Mouse (Mus musculus) small intestine, adult 2 months (tissue): ENCODE measurements at regions not wholly inside any gene's neighbourhood (a gene's known extent, or its start where the extent isn't known, plus 50 kb on each side); places are given as distances from the start of the nearest gene placed in this dataset.

ENCODE experiments used
- CTCF ChIP-seq: fragments of 200-500 bp; IDR thresholded peaks from 2 replicates; pipeline ENCODE4 v1.5.1; 2012; ENCODE audit warnings: low read depth, mild to moderate bottlenecking, control low read depth, inconsistent platforms, low read length, moderate library complexity, mixed read lengths; ENCODE audit not compliant: insufficient replicate concordance, insufficient read length; ENCODE audit errors: extremely low read depth
- POLR2A ChIP-seq: fragments of 200-500 bp; IDR thresholded peaks from 2 replicates; pipeline ENCODE4 v1.6.1; 2012; ENCODE audit warnings: low read depth, mild to moderate bottlenecking, control low read depth, inconsistent platforms, low read length, moderate library complexity

DNA sequence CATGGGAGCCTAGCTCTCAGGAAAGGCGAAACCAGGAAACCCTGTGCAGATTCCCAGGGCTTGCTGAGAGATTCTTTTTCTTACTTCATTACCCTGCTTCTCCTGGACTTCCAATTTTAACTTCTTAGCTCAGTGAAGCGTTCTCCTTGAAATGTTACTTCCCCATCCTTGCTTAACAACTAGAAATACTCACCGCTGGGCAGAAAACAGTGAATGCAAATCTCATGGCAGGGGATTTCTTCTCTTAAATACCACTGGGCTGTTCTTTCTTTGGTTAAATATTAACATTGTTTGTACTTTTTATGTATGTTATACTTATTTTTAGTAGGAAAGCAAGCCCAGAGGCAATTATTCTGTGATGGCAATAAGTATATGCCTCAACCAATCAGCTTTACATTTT, 151.0 kb upstream of the Gdf10 start:
- TF ChIP-seq CTCF, result no peak
- no peak for TF ChIP-seq POLR2A
